Mouse (Mus musculus) midbrain, embryonic 11.5 days (tissue): Measurements from ENCODE around the gene Pcnp. TPM values are rescaled to one million over a fixed set of nuclear protein-coding genes. Genes with fewer than 3 reads are reported as not detected.

Experiments used
- ATAC-seq: fragments of 200-750 bp; cut with Nextera tagmentation; 2 replicates; pipeline ENCODE4 v1.8.0; 2017; ENCODE audit warnings: moderate TSS enrichment, moderate library complexity; ENCODE audit not compliant: low FRiP score
- DNase-seq: peaks from one replicate; pipeline ENCODE4 v3.0.0; 2015; ENCODE audit warnings: low spot score; ENCODE audit errors: missing footprints
- H3K27ac ChIP-seq: fragments of 300-500 bp; sonication (generic); 2 replicates; pipeline ENCODE4 v1.5.1; 2014; ENCODE audit warnings: low read depth, low read length
- H3K27me3 ChIP-seq: fragments of 300-500 bp; sonication (generic); 2 replicates; pipeline ENCODE4 v1.6.1; 2014; ENCODE audit warnings: mild to moderate bottlenecking, low read length, moderate library complexity, mixed read lengths; ENCODE audit not compliant: control insufficient read depth, insufficient read depth
- H3K36me3 ChIP-seq: fragments of 300-500 bp; sonication (generic); 2 replicates; pipeline ENCODE4 v1.6.1; 2014; ENCODE audit warnings: mild to moderate bottlenecking, low read length, moderate library complexity, mixed read lengths; ENCODE audit not compliant: control insufficient read depth, insufficient read depth
- H3K4me1 ChIP-seq: fragments of 300-500 bp; sonication (generic); 2 replicates; pipeline ENCODE4 v1.6.1; 2014; ENCODE audit warnings: low read length; ENCODE audit not compliant: control insufficient read depth, insufficient read depth
- H3K4me2 ChIP-seq: fragments of 300-500 bp; sonication (generic); 2 replicates; pipeline ENCODE4 v1.6.1; 2014; ENCODE audit warnings: mild to moderate bottlenecking, moderate library complexity
- H3K4me3 ChIP-seq: fragments of 300-500 bp; sonication (generic); 2 replicates; pipeline ENCODE4 v1.5.1; 2014; ENCODE audit warnings: low read depth, low read length
- H3K9ac ChIP-seq: fragments of 300-500 bp; sonication (generic); 2 replicates; pipeline ENCODE4 v1.6.1; 2014; ENCODE audit warnings: low read length
- H3K9me3 ChIP-seq: fragments of 300-500 bp; sonication (generic); 2 replicates; pipeline ENCODE4 v1.6.1; 2016; ENCODE audit warnings: low read length; ENCODE audit not compliant: control insufficient read depth
- WGBS: fragments of 180-500 bp; shearing (Covaris S2); extraction: QIAGEN DNeasy Blood & Tissue Kit; methylation state at CpG from one replicate; pipeline ENCODE4 v1.1.7; 2014; 5-methylcytosine and 5-hydroxymethylcytosine counted together
- polyA plus RNA-seq: library from polyadenylated mRNA; unstranded; fragments of >200 nt; fragmentation: Nextera tagmentation; extraction: Ambion mirVana; gene quantifications from 2 replicates; pipeline ENCODE4 v1.2.1, GENCODE M21; 2014

Pcnp gene
- polyA plus RNA-seq, 1 experiment from 2014 or later = 384 TPM

DNA sequence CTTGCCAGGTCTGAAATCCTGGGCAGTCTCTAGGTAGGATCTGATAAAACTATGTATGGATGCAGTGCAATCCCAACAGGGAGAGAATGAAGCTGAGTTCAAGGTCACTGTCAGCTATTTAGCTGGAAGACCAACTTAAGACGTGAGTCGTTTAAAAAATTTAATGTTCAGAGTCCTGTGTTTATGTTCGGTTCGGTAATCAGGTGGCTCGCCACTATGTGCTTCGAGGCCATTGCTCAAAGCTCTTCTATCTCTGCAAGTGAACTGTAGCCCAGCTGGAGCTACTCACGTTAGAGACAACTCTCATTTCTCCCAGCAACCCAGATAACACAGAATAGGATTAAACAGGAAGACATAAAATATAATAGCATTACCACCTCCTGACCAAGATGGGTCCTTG lies 15.5 kb downstream of the Pcnp start:
- Histone ChIP-seq H3K4me1 (no peaks in the 10 kb centered on the region), H3K9ac (no peak overlapping the region), H3K4me2 (no peak overlapping the region), H3K9me3 (no peaks in the 10 kb centered on the region), H3K27ac (no peak overlapping the region), H3K27me3 (no peaks in the 10 kb centered on the region), H3K4me3 (no peak overlapping the region), H3K36me3 (peaks cover 17% of the 10 kb centered on the region)
- ATAC-seq (no peak), DNase-seq (no peak)
- 92% methylated on average over 7 of the region's 7 CpGs for WGBS

DNA sequence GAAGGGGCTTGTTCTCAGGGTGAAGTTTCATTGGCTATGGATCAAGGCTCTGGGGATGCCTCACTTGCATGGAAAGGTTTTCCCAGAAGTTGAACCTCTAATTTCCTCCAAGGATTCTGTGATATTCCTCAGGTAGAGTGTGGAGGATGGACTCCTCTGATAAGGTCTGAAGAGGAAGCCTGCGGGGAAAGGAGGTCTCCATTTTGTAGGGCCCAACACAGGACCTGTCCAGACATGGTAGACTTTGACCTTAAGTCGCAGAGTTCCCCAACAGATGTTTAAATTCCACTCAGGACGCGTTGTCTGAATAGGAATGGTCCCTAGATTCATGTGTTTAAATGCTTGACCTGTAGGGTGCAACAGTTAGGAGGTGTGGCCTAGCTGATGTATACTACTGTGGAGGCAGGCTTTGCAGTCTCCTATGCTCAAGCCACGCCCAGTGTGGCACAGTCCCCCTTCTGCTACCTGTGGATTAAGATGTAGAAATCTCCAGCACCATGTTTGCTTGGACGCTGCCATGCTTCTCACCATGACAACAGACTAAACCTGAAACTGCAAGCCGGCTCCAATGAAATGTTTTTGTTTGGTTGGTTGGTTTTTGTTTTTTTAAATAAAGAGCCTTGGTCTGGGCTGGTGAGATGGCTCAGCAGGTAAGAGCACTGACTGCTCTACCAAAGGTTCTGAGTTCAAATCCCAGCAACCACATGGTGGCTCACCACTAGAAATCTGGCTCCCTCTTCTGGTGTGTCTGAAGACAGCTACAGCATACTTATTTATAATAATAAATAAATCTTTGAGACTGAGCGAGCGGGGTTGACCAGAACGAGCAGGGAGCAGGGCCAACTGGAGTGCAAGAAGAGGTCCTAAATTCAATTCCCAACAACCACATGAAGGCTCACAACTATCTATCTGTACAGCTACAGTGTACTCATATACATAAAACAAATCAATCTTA lies 16.5 kb downstream of the Pcnp start:
- peaks cover 8% of the 10 kb centered on the region for H3K36me3 ChIP-seq

DNA sequence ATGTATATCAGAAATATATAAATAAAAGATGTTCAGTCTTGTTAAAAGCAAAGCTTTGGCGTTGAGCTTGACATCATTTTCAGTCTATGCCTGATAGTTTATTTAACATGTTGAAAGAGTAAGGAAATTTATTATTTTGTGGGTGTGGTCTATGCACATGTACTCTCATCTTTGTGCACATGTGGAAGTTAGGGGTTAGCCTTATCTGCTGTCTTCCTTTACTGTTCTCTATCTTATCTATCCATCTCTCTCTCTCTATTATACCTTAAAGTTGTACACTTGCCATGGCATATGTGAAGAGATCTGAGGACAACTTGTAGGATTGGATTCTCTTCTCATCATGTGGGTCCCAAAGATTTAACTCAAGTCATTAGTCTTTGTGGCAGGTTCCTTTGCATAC lies 20.7 kb downstream of the Pcnp start:
- Histone ChIP-seq H3K9me3 (no peaks in the 10 kb centered on the region), H3K9ac (no peak overlapping the region), H3K27ac (no peak overlapping the region), H3K36me3 (peaks cover 3% of the 10 kb centered on the region; the same call in 1 of the 2 replicates), H3K4me2 (no peak overlapping the region), H3K4me3 (no peak overlapping the region), H3K4me1 (no peaks in the 10 kb centered on the region), H3K27me3 (no peaks in the 10 kb centered on the region)
- ATAC-seq (no peak), DNase-seq (no peak)
- 91% methylated on average over 1 of the region's 1 CpGs for WGBS

More for the DNA sequence above, 16.5 kb downstream of the Pcnp start:
- ATAC-seq = peak; percentile 65; the same call in 1 of the 2 replicates
- no peak overlapping the region for H3K27ac ChIP-seq
- WGBS = 86% methylated on average over 10 of the region's 10 CpGs
- no peaks in the 10 kb centered on the region for H3K9me3 ChIP-seq
- no peak overlapping the region for H3K9ac ChIP-seq
- no peak overlapping the region for H3K4me2 ChIP-seq
- peak; percentile 82 for DNase-seq
- H3K27me3 ChIP-seq = no peaks in the 10 kb centered on the region
- H3K4me3 ChIP-seq = no peak overlapping the region
- H3K4me1 ChIP-seq = no peaks in the 10 kb centered on the region

DNA sequence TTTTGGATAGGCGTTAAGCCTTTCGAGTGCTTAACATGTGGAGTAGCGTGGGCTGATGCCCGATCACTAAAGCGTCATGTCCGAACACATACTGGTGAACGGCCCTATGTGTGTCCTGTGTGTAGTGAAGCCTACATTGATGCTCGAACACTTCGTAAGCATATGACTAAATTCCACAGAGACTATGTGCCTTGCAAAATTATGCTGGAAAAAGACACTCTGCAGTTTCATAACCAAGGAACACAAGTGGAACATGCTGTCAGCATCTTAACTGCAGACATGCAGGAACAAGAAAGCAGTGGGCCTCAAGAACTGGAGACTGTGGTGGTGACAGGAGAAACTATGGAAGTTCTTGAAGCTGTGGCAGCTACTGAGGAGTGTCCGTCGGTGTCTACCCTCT lies 22.7 kb downstream of the Pcnp start:
- Histone ChIP-seq H3K36me3 (peaks cover 3% of the 10 kb centered on the region; the same call in 1 of the 2 replicates), H3K27me3 (no peaks in the 10 kb centered on the region), H3K4me1 (no peaks in the 10 kb centered on the region), H3K27ac (no peak overlapping the region), H3K9me3 (no peaks in the 10 kb centered on the region), H3K9ac (no peak overlapping the region), H3K4me2 (no peak overlapping the region), H3K4me3 (no peak overlapping the region)
- DNase-seq = peak; percentile 45
- ATAC-seq = no peak
- 95% methylated on average over 11 of the region's 11 CpGs for WGBS

- 96% methylated on average over 2 of the region's 2 CpGs for WGBS
- Histone ChIP-seq H3K4me3 (no peak overlapping the region), H3K36me3 (no peaks in the 10 kb centered on the region; the same call in 1 of the 2 replicates), H3K4me1 (no peaks in the 10 kb centered on the region), H3K9ac (no peak overlapping the region), H3K9me3 (no peaks in the 10 kb centered on the region), H3K4me2 (no peak overlapping the region), H3K27ac (no peak overlapping the region), H3K27me3 (no peaks in the 10 kb centered on the region)
- ATAC-seq (no peak), DNase-seq (no peak)
These were observed 35.3 kb downstream of the Pcnp start for GRCm38 (mm10) chr16:55994235-55994634.

GRCm38 (mm10) chr16:55990311-55990710 lies 39.2 kb downstream of the Pcnp start:
- WGBS = 96% methylated on average over 4 of the region's 4 CpGs
- no peak overlapping the region for H3K9ac ChIP-seq
- ATAC-seq (no peak), DNase-seq (no peak)
- no peak overlapping the region for H3K4me3 ChIP-seq
- H3K36me3 ChIP-seq = no peaks in the 10 kb centered on the region
- H3K4me2 ChIP-seq = no peak overlapping the region
- H3K27ac ChIP-seq = no peak overlapping the region
- H3K9me3 ChIP-seq = no peaks in the 10 kb centered on the region
- no peaks in the 10 kb centered on the region for H3K27me3 ChIP-seq
- no peaks in the 10 kb centered on the region for H3K4me1 ChIP-seq

GRCm38 (mm10) chr16:55986001-55986400 lies 43.5 kb downstream of the Pcnp start:
- H3K27me3 ChIP-seq = no peaks in the 10 kb centered on the region
- DNase-seq (no peak), ATAC-seq (no peak)
- 91% methylated on average over 3 of the region's 3 CpGs for WGBS
- peaks cover 4% of the 10 kb centered on the region; the same call in 1 of the 2 replicates for H3K36me3 ChIP-seq
- no peaks in the 10 kb centered on the region for H3K9me3 ChIP-seq
- no peak overlapping the region for H3K4me3 ChIP-seq
- H3K27ac ChIP-seq = no peak overlapping the region
- no peak overlapping the region for H3K9ac ChIP-seq
- no peak overlapping the region for H3K4me2 ChIP-seq
- H3K4me1 ChIP-seq = no peaks in the 10 kb centered on the region

GRCm38 (mm10) chr16:55974903-55975285 lies 54.6 kb downstream of the Pcnp start:
- Histone ChIP-seq H3K27ac (no peak overlapping the region; the same call in 1 of the 2 replicates), H3K4me3 (peak overlapping the region; percentile 87), H3K4me2 (peak overlapping the region; percentile 75), H3K27me3 (no peaks in the 10 kb centered on the region), H3K9me3 (no peaks in the 10 kb centered on the region), H3K9ac (peak overlapping the region; percentile 84), H3K36me3 (peaks cover 13% of the 10 kb centered on the region), H3K4me1 (peaks cover 15% of the 10 kb centered on the region)
- no peak for ATAC-seq
- DNase-seq = no peak
- 18% methylated on average over 14 of the region's 14 CpGs for WGBS

GRCm38 (mm10) chr16:55974256-55974902 lies 55.2 kb downstream of the Pcnp start:
- H3K4me3 ChIP-seq = peak overlapping the region; percentile 87
- no peaks in the 10 kb centered on the region for H3K27me3 ChIP-seq
- peaks cover 15% of the 10 kb centered on the region for H3K36me3 ChIP-seq
- peak overlapping the region; percentile 75 for H3K4me2 ChIP-seq
- H3K9me3 ChIP-seq = no peaks in the 10 kb centered on the region
- peaks cover 15% of the 10 kb centered on the region for H3K4me1 ChIP-seq
- WGBS = under 1% methylated on average over 43 of the region's 55 CpGs
- peak; percentile 97 for DNase-seq
- peak overlapping the region; percentile 51 for H3K27ac ChIP-seq
- H3K9ac ChIP-seq = peak overlapping the region; percentile 84
- ATAC-seq = peak; percentile 87
